Mouse (Mus musculus) myocyte (in vitro differentiated cells): ENCODE data around the gene Aida.

Experiments used
- POLR2A ChIP-seq: IDR thresholded peaks from one replicate; pipeline ENCODE4 v1.6.1; 2011; ENCODE audit warnings: low read depth, mild to moderate bottlenecking, control low read depth, moderate library complexity; ENCODE audit not compliant: insufficient read length
- REST ChIP-seq: IDR thresholded peaks from one replicate; pipeline ENCODE4 v1.6.1; 2011; ENCODE audit warnings: mild to moderate bottlenecking, control low read depth, moderate library complexity; ENCODE audit not compliant: insufficient read depth, insufficient read length
- USF1 ChIP-seq: IDR thresholded peaks from one replicate; pipeline ENCODE4 v1.6.1; 2011; ENCODE audit warnings: low read depth, mild to moderate bottlenecking, control low read depth, moderate library complexity

DNA sequence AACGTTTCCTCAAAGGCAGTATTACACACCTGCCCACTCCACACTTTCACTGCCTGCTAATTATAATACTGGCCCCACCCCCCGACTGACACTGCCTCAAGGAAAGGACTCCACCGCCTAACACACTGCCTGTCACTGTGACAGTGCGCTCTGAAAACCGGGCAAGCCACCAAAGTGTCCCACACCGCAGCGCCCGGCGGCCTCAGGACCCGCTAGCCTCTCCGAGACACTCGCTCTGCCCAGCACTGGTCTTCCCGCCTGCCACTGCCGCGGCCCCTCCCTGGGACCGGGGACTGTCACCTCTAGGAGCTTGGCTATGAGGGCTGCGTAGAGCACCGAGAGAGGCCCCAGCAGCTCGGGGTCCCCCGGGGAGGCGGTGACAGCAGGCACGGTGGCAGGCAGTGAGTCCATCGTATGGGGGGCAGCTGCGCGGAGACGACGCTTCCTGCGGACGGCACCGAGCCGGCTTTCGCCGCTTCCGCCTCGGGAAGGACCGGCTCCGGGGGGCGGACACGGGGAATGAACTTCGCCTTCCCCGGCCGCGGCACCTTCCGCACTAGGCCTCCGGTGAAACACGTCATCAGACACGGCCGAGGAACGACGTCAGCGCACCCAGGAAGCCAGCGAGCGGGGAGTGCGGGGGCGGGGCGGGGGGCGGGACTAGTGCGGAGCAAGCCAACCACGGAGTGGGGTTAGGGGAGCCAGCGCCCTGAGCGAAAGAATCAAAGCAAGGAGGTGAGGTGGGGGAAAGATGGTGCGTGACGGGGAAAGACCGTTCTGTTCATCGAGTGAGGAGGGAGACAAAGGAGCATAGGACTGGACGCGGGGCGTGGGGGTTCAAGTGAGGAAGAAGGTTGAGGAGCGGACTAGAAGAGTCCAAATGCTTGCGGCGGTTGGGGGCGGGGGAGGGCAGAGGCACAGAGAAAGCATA is 48.8 kb downstream of the Aida start:
- TF ChIP-seq POLR2A, result peak; percentile 70
- TF ChIP-seq USF1, result no peak
- TF ChIP-seq REST, result no peak
